Mouse (Mus musculus): ENCODE measurements around the gene Prl2c5.
"Not testable (repeated sequence)": the region's sequence is repeated elsewhere in the genome, so short reads cannot be mapped to it uniquely, and the experiment has no call there.

GRCm38 (mm10) chr13:13162777-13163485, 19.6 kb upstream of the Prl2c5 start:
- not testable (repeated sequence) for TF ChIP-seq GATA1 (IDR thresholded peaks at IDR 0.05; ENCODE audit: borderline replicate concordance, low read length); FLI1 (IDR thresholded peaks at IDR 0.05; ENCODE audit: low read length)
